Mouse (Mus musculus) layer of hippocampus, postnatal 25 days (tissue): Measurements from ENCODE around the gene Prl. TPM values are rescaled to one million over a fixed set of nuclear protein-coding genes. Genes with fewer than 3 reads are reported as not detected.
A peak's percentile ranks its signal among the peaks of the same experiment; 100 is the strongest.
"Not testable (repeated sequence)": the region's sequence is repeated elsewhere in the genome, so short reads cannot be mapped to it uniquely, and the experiment has no call there.

Source experiments
- DNase-seq, 2 experiments: peaks; one replicate each; pipeline ENCODE4 v3.0.0; 2022; ENCODE audit warnings: mixed read lengths in 2 of 2, low spot score in 1 of 2; ENCODE audit errors: extremely low spot score in 1 of 2
- total RNA-seq, 2 experiments: library from RNA; stranded (reverse); gene quantifications; 2 replicates each; pipeline ENCODE4 v1.2.3; 2021

Gene Prl
- not detected for total RNA-seq

DNA sequence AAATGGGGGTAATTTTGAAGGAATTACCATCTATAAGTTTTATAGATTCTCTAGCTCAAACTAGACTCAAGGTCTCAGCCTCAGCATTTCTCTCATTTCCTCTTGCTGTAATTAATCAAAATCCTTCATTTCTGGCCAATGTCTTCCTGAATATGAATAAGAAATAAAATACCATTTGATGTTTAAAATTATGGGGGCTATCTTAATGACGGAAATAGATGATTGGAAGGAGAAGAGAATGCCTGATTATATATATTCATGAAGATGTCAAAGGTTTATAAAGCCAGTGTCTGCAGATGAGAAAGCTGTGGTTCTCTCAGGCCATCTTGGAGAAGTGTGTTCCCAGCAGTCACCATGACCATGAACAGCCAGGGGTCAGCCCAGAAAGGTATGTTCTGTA is at the start of gene Prl:
Gene Prl (plus strand): TSS at position 301 of the 400 bp plus-strand sequence.
- DNase-seq = no peak

DNA sequence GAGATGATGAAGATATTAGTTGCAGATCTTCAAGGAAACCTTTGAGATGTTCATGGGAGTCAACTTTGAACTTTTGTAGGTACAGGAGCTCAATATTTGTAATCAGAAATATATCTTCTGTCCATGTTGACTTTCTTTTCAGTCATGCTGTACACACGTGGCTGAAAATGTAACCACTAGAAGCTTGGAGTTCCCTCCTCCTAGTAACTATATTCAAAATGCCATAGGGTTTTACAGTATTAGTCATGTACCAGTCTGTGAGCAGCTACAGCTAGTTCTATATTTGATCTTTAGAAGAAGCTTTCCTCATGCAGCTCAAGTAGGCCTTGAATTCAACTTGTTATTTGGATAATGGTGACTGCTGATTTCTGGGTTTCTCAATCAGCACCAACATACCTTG is 30.8 kb upstream of the Prl start:
- DNase-seq = no peak

DNA sequence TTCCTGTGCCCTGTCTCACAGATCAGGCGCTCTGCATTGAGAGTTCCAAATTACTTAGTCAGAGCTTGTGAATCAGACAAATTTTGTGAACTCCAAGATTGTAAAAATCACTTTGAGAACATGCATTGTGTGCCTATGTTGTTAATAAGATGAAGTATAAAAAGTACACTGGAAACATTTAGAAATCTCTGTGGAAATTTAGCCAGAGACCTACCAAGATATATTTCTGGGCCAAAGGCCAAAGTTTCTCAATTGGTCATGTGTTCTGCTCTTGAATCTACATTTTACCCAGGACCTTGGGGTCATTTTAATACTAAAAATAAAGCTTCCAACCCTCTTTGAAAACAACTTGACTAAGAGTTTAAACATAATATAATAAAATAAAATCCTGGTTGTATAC is 30.0 kb upstream of the Prl start:
- DNase-seq = no peak

DNA sequence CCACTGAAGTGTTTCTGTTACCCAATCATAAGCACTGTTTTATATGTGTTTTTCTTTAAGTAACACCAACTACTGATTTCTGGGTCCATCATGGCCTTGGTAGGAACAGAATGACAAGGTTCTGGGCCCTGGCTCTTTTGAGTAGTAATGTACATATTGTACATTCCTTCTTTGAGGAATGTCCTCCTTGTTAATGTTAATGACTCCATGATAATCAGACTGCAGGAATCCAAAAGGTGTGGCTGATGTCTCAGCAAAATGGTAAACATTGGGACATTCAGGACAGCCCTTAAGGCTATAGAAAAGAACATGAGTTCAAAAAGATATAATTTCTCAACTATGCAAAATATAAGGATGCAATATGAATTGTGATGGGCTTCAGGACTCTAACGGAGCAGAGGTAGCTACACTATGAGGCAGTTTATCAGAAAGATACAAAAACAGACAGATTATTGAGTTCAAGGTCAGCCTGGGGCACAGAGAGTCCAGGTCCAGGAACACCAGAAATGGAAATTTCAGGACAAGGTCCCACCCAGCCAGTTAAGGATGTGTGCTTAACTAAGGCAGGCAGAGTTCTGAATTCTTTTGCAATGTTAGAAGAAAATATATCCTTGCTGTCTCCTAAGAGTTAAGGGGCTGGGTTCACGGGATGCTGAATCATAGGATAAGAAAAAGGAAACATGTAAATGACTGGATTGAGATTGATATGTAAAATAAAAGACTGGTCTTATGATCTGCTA is 28.7 kb upstream of the Prl start:
- no peak for DNase-seq

DNA sequence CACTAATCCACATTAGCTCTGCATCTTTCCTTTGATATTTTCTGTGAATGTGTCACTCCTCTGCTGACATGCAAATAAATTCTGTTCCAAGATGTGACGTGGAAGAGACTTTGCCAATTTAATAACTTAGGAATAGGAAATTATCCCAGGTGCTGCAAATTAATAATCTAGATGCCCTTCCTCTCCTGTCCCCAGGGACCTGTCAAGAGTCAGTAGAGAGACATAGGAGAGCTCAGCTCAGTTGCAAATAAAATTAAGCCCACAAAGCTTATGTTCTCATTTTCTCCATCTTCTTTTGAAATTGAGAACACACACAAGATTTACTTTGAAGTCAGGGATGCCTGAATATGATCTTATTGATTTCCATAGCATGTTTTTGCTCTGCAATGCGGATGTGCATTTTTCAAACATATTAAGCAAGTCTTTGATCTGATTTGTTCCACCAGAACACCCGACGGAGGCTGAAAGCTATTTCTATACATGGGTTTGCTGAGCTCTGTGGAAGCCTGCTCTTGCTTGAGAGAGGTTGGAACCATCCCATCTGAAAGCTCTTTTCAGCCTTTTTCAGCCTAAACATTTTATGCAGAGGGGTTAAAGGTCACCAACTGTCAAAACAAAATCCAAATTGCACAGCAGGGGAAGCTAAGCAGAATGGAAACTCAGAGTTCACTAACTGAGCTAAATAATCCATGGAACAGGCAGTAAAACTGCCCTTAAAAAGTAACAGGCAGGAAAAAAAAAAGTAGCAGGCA is 26.1 kb upstream of the Prl start:
- DNase-seq = no peak

DNA sequence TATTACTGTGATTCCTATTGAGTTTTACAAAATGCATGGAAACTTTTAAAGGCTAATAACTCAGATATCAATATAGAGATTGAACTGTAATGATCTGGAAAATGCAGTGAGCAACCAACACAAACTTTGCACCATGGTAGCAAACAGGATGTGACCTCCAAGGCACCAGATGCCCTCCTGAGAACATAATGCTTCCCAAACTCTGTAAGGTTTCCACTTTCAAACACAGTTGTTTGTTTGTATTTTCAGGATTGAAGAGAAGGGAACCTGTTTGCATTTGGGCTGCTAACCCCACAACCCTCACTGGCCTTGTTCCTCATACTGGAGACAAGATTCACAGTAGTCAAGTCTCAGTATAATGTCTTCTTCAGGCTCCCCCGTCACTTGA is 25.5 kb upstream of the Prl start:
- DNase-seq = no peak

DNA sequence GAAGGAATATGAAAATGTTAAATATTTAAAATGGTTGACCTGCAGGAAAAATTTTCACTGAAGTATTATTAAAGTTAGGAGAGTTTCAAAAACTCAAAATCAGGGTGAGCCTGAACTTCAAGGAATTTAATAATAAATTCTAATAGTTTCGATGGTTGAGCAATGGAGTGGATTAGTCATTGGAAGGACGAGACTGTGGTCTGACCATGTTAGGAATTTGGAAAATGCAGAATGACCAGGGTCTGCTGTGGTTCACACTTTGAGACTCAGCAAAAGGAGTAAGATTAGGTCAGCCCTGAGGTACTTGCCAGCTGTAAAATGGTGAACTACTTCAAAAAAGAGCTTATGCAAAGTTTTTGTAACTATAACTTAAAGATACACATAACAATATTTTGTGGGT is 24.4 kb upstream of the Prl start:
- no peak for DNase-seq

DNA sequence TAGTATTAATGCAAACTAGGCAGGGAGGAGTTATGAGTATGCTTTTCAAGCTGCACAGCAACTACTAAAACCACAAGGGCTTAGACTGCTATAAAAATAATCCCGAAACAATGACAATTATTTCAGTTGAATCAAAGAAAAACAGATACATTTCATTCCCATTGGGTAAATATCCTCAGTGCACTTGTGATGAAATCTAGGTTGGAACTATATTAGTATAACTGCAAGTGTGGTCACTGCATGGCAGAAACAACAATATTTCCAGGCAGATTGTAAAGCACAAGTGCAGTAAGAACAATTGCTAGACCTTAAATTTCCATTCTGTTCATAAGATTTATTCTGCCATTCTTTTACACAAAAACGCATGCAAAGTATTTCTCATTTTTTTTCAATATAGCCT is 15.2 kb upstream of the Prl start:
- no peak for DNase-seq

DNA sequence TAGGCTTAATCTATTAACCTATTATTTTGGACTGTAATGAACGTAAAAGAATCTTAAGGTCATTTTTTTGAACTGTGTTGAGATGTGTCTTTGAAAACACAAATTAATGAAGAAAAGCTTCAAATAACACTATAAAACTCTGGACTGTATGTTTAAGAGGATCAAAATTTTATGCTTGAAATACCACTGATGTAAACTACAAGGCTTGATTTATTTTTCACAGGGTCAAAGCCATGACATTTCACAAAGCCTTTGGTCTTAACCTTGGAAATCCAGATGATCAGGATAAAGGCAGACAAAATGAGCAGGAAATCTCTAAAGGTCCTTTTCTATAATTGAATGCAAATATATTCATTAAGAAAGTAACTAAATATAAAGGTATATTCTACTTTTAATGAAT is 14.0 kb upstream of the Prl start:
- DNase-seq = no peak

DNA sequence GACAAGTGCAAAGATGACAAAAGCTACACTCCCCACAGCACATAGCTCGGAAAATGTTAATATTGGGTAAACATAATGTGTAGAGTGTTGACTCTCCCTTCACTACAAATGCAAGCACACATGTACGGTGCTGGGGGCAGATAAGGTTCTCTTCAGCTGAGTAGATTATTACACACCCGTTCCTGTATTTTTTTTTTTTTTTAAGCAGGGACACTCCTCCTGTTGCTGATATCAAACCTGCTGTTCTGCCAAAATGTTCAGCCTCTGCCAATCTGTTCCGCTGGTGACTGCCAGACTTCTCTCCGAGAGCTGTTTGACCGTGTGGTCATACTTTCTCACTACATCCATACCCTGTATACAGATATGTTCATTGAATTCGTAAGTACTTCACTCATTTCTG is 1.8 kb downstream of the Prl start:
- DNase-seq = peak; percentile 22 to 33

DNA sequence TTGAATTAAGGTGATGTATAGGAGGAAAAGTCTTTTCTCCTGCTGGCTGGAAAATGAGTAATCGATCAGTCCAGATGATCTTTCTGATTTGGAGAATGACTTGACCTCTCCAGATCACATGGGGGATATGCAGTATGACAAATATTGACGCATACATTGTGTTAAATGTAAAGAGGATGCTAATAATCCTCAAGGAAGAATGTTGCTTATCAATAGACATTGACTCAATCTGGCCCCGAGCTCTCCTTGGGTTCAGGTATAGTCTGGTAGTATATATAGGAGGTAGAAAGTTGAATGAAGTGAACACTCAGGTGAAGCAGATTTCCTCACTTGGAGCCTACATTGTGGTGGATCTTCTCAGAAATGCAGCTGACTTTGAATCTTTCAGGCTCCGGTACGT is 36.5 kb downstream of the Prl start, which contains the start of gene Prl3d1:
Gene Prl3d1 (plus strand): TSS at position 301 of the 400 bp plus-strand sequence.
- DNase-seq = not testable (repeated sequence)

Other genes starting within 250 kb of the Prl start
- gene Prl3d1, start 36.6 kb downstream of the Prl start, total RNA-seq = not detected
- not detected for gene Prl3d2, start 64.1 kb downstream of the Prl start, total RNA-seq
- not detected for gene Prl3d3, start 99.2 kb downstream of the Prl start, total RNA-seq
- not detected for gene Prl3c1, start 139.1 kb downstream of the Prl start, total RNA-seq
- not detected for gene Prl3b1, start 184.3 kb downstream of the Prl start, total RNA-seq
- gene Prl3a1, start 201.9 kb downstream of the Prl start, total RNA-seq = not detected